Mouse (Mus musculus): ENCODE results near the gene Atp6v0c. TPM values are rescaled to one million over a fixed set of nuclear protein-coding genes. Genes with fewer than 3 reads are reported as not detected.

Atp6v0c gene
- 362 TPM for polyA plus RNA-seq (2017; shearing (Covaris generic))

GRCm38 (mm10) chr17:24169317-24170065 lies at the start of gene Atp6v0c:
Gene Atp6v0c, minus strand, starts transcription at chr17:24169702.

GRCm38 (mm10) chr17:24209043-24209915 lies 39.8 kb upstream of the Atp6v0c start, which contains the start of gene Ntn3:
Gene Ntn3, minus strand, starts transcription at chr17:24209531.

GRCm38 (mm10) chr17:24205284-24205888 lies 35.9 kb upstream of the Atp6v0c start, which contains the start of gene Tbc1d24:
Gene Tbc1d24, minus strand, starts transcription at chr17:24205562.

GRCm38 (mm10) chr17:24163176-24163962 lies 6.1 kb downstream of the Atp6v0c start, which contains the start of gene Amdhd2:
Gene Amdhd2, minus strand, starts transcription at chr17:24163766.

GRCm38 (mm10) chr17:24150824-24151223 lies 18.7 kb downstream of the Atp6v0c start, which contains the start of gene Pdpk1:
Gene Pdpk1, minus strand, starts transcription at chr17:24150924.

Other genes with a start within 250 kb of the Atp6v0c start
- not detected for gene Sbp, start 228.0 kb downstream of the Atp6v0c start, polyA plus RNA-seq (2017; shearing (Covaris generic))
- gene Sbpl, start 214.4 kb downstream of the Atp6v0c start, polyA plus RNA-seq (2017; shearing (Covaris generic)), result not detected
- gene Prss30, start 189.1 kb downstream of the Atp6v0c start, polyA plus RNA-seq (2017; shearing (Covaris generic)), result 0.61 TPM
- gene Prss22, start 171.6 kb downstream of the Atp6v0c start, polyA plus RNA-seq (2017; shearing (Covaris generic)), result not detected
- gene Prss27, start 131.6 kb downstream of the Atp6v0c start, polyA plus RNA-seq (2017; shearing (Covaris generic)), result 0.88 TPM
- 8.6 TPM for gene Kctd5, start 96.2 kb downstream of the Atp6v0c start, polyA plus RNA-seq (2017; shearing (Covaris generic))
- 59.4 TPM for gene Pdpk1, start 18.8 kb downstream of the Atp6v0c start, polyA plus RNA-seq (2017; shearing (Covaris generic))
- 43.3 TPM for gene Amdhd2, start 5.9 kb downstream of the Atp6v0c start, polyA plus RNA-seq (2017; shearing (Covaris generic))
- gene Tbc1d24, start 35.9 kb upstream of the Atp6v0c start, polyA plus RNA-seq (2017; shearing (Covaris generic)), result 1.1 TPM
- not detected for gene Ntn3, start 39.8 kb upstream of the Atp6v0c start, polyA plus RNA-seq (2017; shearing (Covaris generic))
- 5.1 TPM for gene Tedc2, start 51.1 kb upstream of the Atp6v0c start, polyA plus RNA-seq (2017; shearing (Covaris generic))
- gene Ccnf, start 81.8 kb upstream of the Atp6v0c start, polyA plus RNA-seq (2017; shearing (Covaris generic)), result 7.1 TPM
- 0.39 TPM for gene Abca17, start 181.4 kb upstream of the Atp6v0c start, polyA plus RNA-seq (2017; shearing (Covaris generic))
- 41.4 TPM for gene Abca3, start 182.2 kb upstream of the Atp6v0c start, polyA plus RNA-seq (2017; shearing (Covaris generic))
- gene Rnps1, start 244.9 kb upstream of the Atp6v0c start, polyA plus RNA-seq (2017; shearing (Covaris generic)), result 194 TPM

Measured in activated CD4-positive, CD25-positive, alpha-beta regulatory T cell, adult 9 weeks (primary cell).